Mouse (Mus musculus) gastrocnemius, postnatal 36 days (tissue): Measurements from ENCODE around the gene Vmn1r45. TPM values are rescaled to one million over a fixed set of nuclear protein-coding genes. Genes with fewer than 3 reads are reported as not detected.
"Not testable (repeated sequence)": the region's sequence is repeated elsewhere in the genome, so short reads cannot be mapped to it uniquely, and the experiment has no call there.

Source experiments
- DNase-seq, 2 experiments: peaks; one replicate each; pipeline ENCODE4 v3.0.0; 2022
- intact Hi-C: fragments of 180-260 bp; cut with DNase I; formaldehyde crosslinking; loops from one replicate; pipeline ENCODE4 v1.15.1; 2025
- long read RNA-seq, 2 experiments: library from polyadenylated mRNA; stranded (forward); transcript quantifications; one replicate each; pipeline ENCODE4 v2.0.0; 2021
- total RNA-seq, 2 experiments: library from RNA; stranded (reverse); gene quantifications; 2 replicates each; pipeline ENCODE4 v1.2.3; 2021

Gene Vmn1r45
- total RNA-seq = not detected
- long read RNA-seq, experiment 1 = 0 reads
- long read RNA-seq, experiment 2 = 0 reads

GRCm38 (mm10) chr6:89940498-89940897, at the start of gene Vmn1r45:
Vmn1r45 (minus strand) TSS chr6:89940598.
- DNase-seq, intact Hi-C loops: not testable (repeated sequence)

- no peak for DNase-seq
- intact Hi-C loops = no loop called here
These were observed 45.6 kb upstream of the Vmn1r45 start for GRCm38 (mm10) chr6:89985989-89986388.

- DNase-seq = no peak
- intact Hi-C loops = no loop called here
These were observed 28.6 kb upstream of the Vmn1r45 start, which contains the start of gene Vmn1r46 for GRCm38 (mm10) chr6:89969013-89969412. Vmn1r46 (plus strand) TSS chr6:89969313.

- no peak for DNase-seq
- intact Hi-C loops = no loop called here
These were observed 25.9 kb upstream of the Vmn1r45 start for GRCm38 (mm10) chr6:89966341-89966740.

- no peak for DNase-seq
- intact Hi-C loops = no loop called here
These were observed 13.2 kb upstream of the Vmn1r45 start for GRCm38 (mm10) chr6:89953556-89953955.

- no peak for DNase-seq
- intact Hi-C loops = no loop called here
These were observed 528 bp upstream of the Vmn1r45 start for GRCm38 (mm10) chr6:89940926-89941325.

GRCm38 (mm10) chr6:89883812-89884211, 56.6 kb downstream of the Vmn1r45 start:
- no peak for DNase-seq
- intact Hi-C loops = no loop called here

- no peak for DNase-seq
- intact Hi-C loops = no loop called here
These were observed 57.0 kb downstream of the Vmn1r45 start, which contains the start of gene Vmn1r44 for GRCm38 (mm10) chr6:89883360-89883759. Vmn1r44 (plus strand) TSS chr6:89883660.

Other genes starting within 250 kb of the Vmn1r45 start
- not detected for gene Vmn1r40, start 233.1 kb downstream of the Vmn1r45 start, total RNA-seq
- not detected for gene Vmn1r41, start 199.8 kb downstream of the Vmn1r45 start, total RNA-seq
- gene Vmn1r42, start 64.2 kb downstream of the Vmn1r45 start, total RNA-seq = not detected
- gene Vmn1r43, start 64.2 kb downstream of the Vmn1r45 start, total RNA-seq = not detected
- gene Vmn1r44, start 56.9 kb downstream of the Vmn1r45 start, total RNA-seq = not detected
- gene Vmn1r46, start 28.7 kb upstream of the Vmn1r45 start, total RNA-seq = not detected
- gene Vmn1r47, start 75.5 kb upstream of the Vmn1r45 start, total RNA-seq = not detected
- gene Vmn1r48, start 96.2 kb upstream of the Vmn1r45 start, total RNA-seq = not detected
- not detected for gene Vmn1r49, start 137.9 kb upstream of the Vmn1r45 start, total RNA-seq
- not detected for gene Vmn1r50, start 160.8 kb upstream of the Vmn1r45 start, total RNA-seq
- gene Vmn1r51, start 182.0 kb upstream of the Vmn1r45 start, total RNA-seq = not detected
- not detected for gene Vmn1r52, start 234.2 kb upstream of the Vmn1r45 start, total RNA-seq